ENCODE assay signal across 8 mouse cellular contexts in genomic region chr13:45965594-45966432, GRCm38 (mm10). TPM values are rescaled to one million over a fixed set of nuclear protein-coding genes. Genes with fewer than 3 reads are reported as not detected.
DNase-seq lines count a peak whose midpoint lies in the region; ATAC-seq and TF ChIP-seq lines count a peak whose summit lies in the region.

No protein-coding gene starts in this region.

- peak; percentile 44 for TF ChIP-seq CTCF in forebrain, postnatal 0 days (IDR thresholded peaks at IDR 0.05; ENCODE audit: low read depth)

- H3K27ac ChIP-seq in forebrain, postnatal 0 days (ENCODE audit: low read depth, low read length): peak overlapping the region; percentile 98
- H3K27ac ChIP-seq in kidney, embryonic 15.5 days: peak overlapping the region; percentile 96

- peak overlapping the region; percentile 79 for H3K4me3 ChIP-seq in forebrain, postnatal 0 days (ENCODE audit: low read depth, low read length)
- H3K4me3 ChIP-seq in kidney, embryonic 15.5 days (replicated peaks): peak overlapping the region; percentile 92

- H3K27me3 ChIP-seq in forebrain, postnatal 0 days (ENCODE audit: insufficient read depth, low read length): no peaks in the 10 kb centered on the region
- H3K27me3 ChIP-seq in kidney, embryonic 15.5 days: no peaks in the 10 kb centered on the region

- ATAC-seq in forebrain, postnatal 0 days: no peak
- ATAC-seq in kidney, embryonic 15.5 days (replicated peaks; ENCODE audit: low FRiP score): no peak
- ATAC-seq in erythroid progenitor cell, adult 5-6 weeks (replicated peaks; ENCODE audit: low FRiP score, poor library complexity, severe bottlenecking): no peak

- H3K36me3 ChIP-seq in forebrain, postnatal 0 days (ENCODE audit: insufficient read depth): no peaks in the 10 kb centered on the region
- no peaks in the 10 kb centered on the region for H3K36me3 ChIP-seq in kidney, embryonic 15.5 days

- peak overlapping the region; percentile 90 for H3K4me2 ChIP-seq in forebrain, postnatal 0 days (ENCODE audit: low read depth)
- peak overlapping the region; percentile 94 for H3K4me2 ChIP-seq in kidney, embryonic 15.5 days

- no peaks in the 10 kb centered on the region for H3K9me3 ChIP-seq in forebrain, postnatal 0 days (ENCODE audit: low read length)
- H3K9me3 ChIP-seq in kidney, embryonic 15.5 days (replicated peaks): no peaks in the 10 kb centered on the region

- peak; percentile 34 to 79 for DNase-seq in urinary bladder, adult 18-20 months (ENCODE audit: low spot score in 2 of 2)
- DNase-seq in urinary bladder, postnatal 10 days (ENCODE audit: low spot score): no peak
- DNase-seq in c-Kit-positive CD71-positive TER-119-negative erythroid progenitor cells, embryonic 14.5 days (ENCODE audit: low read depth): peak; percentile 20
- peak; percentile 54 for DNase-seq in forebrain, postnatal 0 days
- peak; percentile 24 to 42 for DNase-seq in lung, postnatal 4 days
- DNase-seq in right cerebral cortex, postnatal 25 days: peak; percentile 48

- WGBS in forebrain, postnatal 0 days: under 1% methylated on average over 41 of the region's 41 CpGs
- WGBS in kidney, embryonic 15.5 days: under 1% methylated on average over 41 of the region's 41 CpGs

- peaks cover 10% of the 10 kb centered on the region for H3K4me1 ChIP-seq in forebrain, postnatal 0 days (ENCODE audit: insufficient read depth)
- peaks cover 34% of the 10 kb centered on the region for H3K4me1 ChIP-seq in kidney, embryonic 15.5 days

- peak overlapping the region; percentile 95 for H3K9ac ChIP-seq in forebrain, postnatal 0 days
- peak overlapping the region; percentile 90 for H3K9ac ChIP-seq in kidney, embryonic 15.5 days

RNA-seq across cellular contexts. Expression of gene Atxn1, which starts 1.0 kb away (rescaled TPM):
- total RNA-seq in forebrain, postnatal 0 days (2014; rRNA removed): 32.3 and 33.6 TPM in 2 replicates
- polyA plus RNA-seq in forebrain, postnatal 0 days (2015; fragmentation: Nextera tagmentation; extraction: Ambion mirVana): 7.6 and 13.0 TPM in 2 replicates
- polyA plus RNA-seq in kidney, embryonic 15.5 days (2015; fragmentation: Nextera tagmentation; extraction: Ambion mirVana): 6.3 and 7.0 TPM in 2 replicates
- total RNA-seq in erythroid progenitor cell, adult 5-6 weeks (2015; ENCODE audit: low replicate concordance): 4.3 and 30.2 TPM in 2 replicates
- total RNA-seq in erythroid progenitor cell, adult 5-6 weeks (2017; ENCODE audit: low replicate concordance): 3.6 and 7.2 TPM in 2 replicates
